Mouse (Mus musculus): Measurements from ENCODE around the gene Slc15a5. TPM values are rescaled to one million over a fixed set of nuclear protein-coding genes. Genes with fewer than 3 reads are reported as not detected.

Slc15a5 gene
- polyA plus RNA-seq, 1 experiment, result 0.17 TPM

GRCm38 (mm10) chr6:138016898-138017297 lies 62.8 kb downstream of the Slc15a5 start:
- Histone ChIP-seq H3K27ac (ENCODE audit: insufficient read depth, low read length) (no peak overlapping the region), H3K4me1 (ENCODE audit: control insufficient read depth, insufficient read depth, low read length) (no peaks in the 10 kb centered on the region), H3K4me3 (ENCODE audit: insufficient read depth, low read length) (no peak overlapping the region)
- no peak for TF ChIP-seq CTCF (IDR thresholded peaks at IDR 0.05; ENCODE audit: extremely low read depth, insufficient read depth, low read length)
- no peak for TF ChIP-seq POLR2A (IDR thresholded peaks at IDR 0.05; ENCODE audit: extremely low read depth, insufficient read depth, low read length)

- TF ChIP-seq CTCF (IDR thresholded peaks at IDR 0.05; ENCODE audit: extremely low read depth, insufficient read depth, low read length) (no peak), POLR2A (IDR thresholded peaks at IDR 0.05; ENCODE audit: extremely low read depth, insufficient read depth, low read length) (no peak)
- Histone ChIP-seq H3K4me1 (ENCODE audit: control insufficient read depth, insufficient read depth, low read length) (no peaks in the 10 kb centered on the region), H3K4me3 (ENCODE audit: insufficient read depth, low read length) (no peak overlapping the region), H3K27ac (ENCODE audit: insufficient read depth, low read length) (no peak overlapping the region)
These were observed 64.6 kb downstream of the Slc15a5 start for GRCm38 (mm10) chr6:138014976-138015674.

- no peak for TF ChIP-seq CTCF (IDR thresholded peaks at IDR 0.05; ENCODE audit: extremely low read depth, insufficient read depth, low read length)
- no peak for TF ChIP-seq POLR2A (IDR thresholded peaks at IDR 0.05; ENCODE audit: extremely low read depth, insufficient read depth, low read length)
- H3K4me1 ChIP-seq (ENCODE audit: control insufficient read depth, insufficient read depth, low read length), result no peaks in the 10 kb centered on the region
- no peak overlapping the region for H3K4me3 ChIP-seq (ENCODE audit: insufficient read depth, low read length)
- no peak overlapping the region for H3K27ac ChIP-seq (ENCODE audit: insufficient read depth, low read length)
These were observed 67.8 kb downstream of the Slc15a5 start for GRCm38 (mm10) chr6:138011955-138012354.

GRCm38 (mm10) chr6:138007705-138008104 lies 72.0 kb downstream of the Slc15a5 start:
- Histone ChIP-seq H3K4me1 (ENCODE audit: control insufficient read depth, insufficient read depth, low read length) (no peaks in the 10 kb centered on the region), H3K4me3 (ENCODE audit: insufficient read depth, low read length) (no peak overlapping the region), H3K27ac (ENCODE audit: insufficient read depth, low read length) (no peak overlapping the region)
- TF ChIP-seq CTCF (IDR thresholded peaks at IDR 0.05; ENCODE audit: extremely low read depth, insufficient read depth, low read length) (no peak), POLR2A (IDR thresholded peaks at IDR 0.05; ENCODE audit: extremely low read depth, insufficient read depth, low read length) (no peak)

GRCm38 (mm10) chr6:138006525-138007251 lies 73.0 kb downstream of the Slc15a5 start:
- TF ChIP-seq POLR2A (IDR thresholded peaks at IDR 0.05; ENCODE audit: extremely low read depth, insufficient read depth, low read length) (no peak), CTCF (IDR thresholded peaks at IDR 0.05; ENCODE audit: extremely low read depth, insufficient read depth, low read length) (no peak)
- Histone ChIP-seq H3K4me1 (ENCODE audit: control insufficient read depth, insufficient read depth, low read length) (no peaks in the 10 kb centered on the region), H3K27ac (ENCODE audit: insufficient read depth, low read length) (no peak overlapping the region), H3K4me3 (ENCODE audit: insufficient read depth, low read length) (no peak overlapping the region)

- no peaks in the 10 kb centered on the region for H3K4me1 ChIP-seq (ENCODE audit: control insufficient read depth, insufficient read depth, low read length)
- TF ChIP-seq POLR2A (IDR thresholded peaks at IDR 0.05; ENCODE audit: extremely low read depth, insufficient read depth, low read length), result no peak
- TF ChIP-seq CTCF (IDR thresholded peaks at IDR 0.05; ENCODE audit: extremely low read depth, insufficient read depth, low read length), result peak; percentile 18; the same call in 1 of the 2 replicates
- no peak overlapping the region for H3K4me3 ChIP-seq (ENCODE audit: insufficient read depth, low read length)
- no peak overlapping the region for H3K27ac ChIP-seq (ENCODE audit: insufficient read depth, low read length)
These were observed 89.9 kb downstream of the Slc15a5 start for GRCm38 (mm10) chr6:137989853-137990252.

- H3K27ac ChIP-seq (ENCODE audit: insufficient read depth, low read length), result no peak overlapping the region
- TF ChIP-seq POLR2A (IDR thresholded peaks at IDR 0.05; ENCODE audit: extremely low read depth, insufficient read depth, low read length) (no peak), CTCF (IDR thresholded peaks at IDR 0.05; ENCODE audit: extremely low read depth, insufficient read depth, low read length) (no peak)
- peaks cover 1% of the 10 kb centered on the region; the same call in 1 of the 2 replicates for H3K4me1 ChIP-seq (ENCODE audit: control insufficient read depth, insufficient read depth, low read length)
- H3K4me3 ChIP-seq (ENCODE audit: insufficient read depth, low read length), result no peak overlapping the region
These were observed 94.5 kb downstream of the Slc15a5 start for GRCm38 (mm10) chr6:137985169-137985568.

- Histone ChIP-seq H3K4me1 (ENCODE audit: control insufficient read depth, insufficient read depth, low read length) (peaks cover 1% of the 10 kb centered on the region; the same call in 1 of the 2 replicates), H3K27ac (ENCODE audit: insufficient read depth, low read length) (no peak overlapping the region), H3K4me3 (ENCODE audit: insufficient read depth, low read length) (no peak overlapping the region)
- TF ChIP-seq CTCF (IDR thresholded peaks at IDR 0.05; ENCODE audit: extremely low read depth, insufficient read depth, low read length) (no peak), POLR2A (IDR thresholded peaks at IDR 0.05; ENCODE audit: extremely low read depth, insufficient read depth, low read length) (no peak)
These were observed 97.5 kb downstream of the Slc15a5 start for GRCm38 (mm10) chr6:137982195-137982737.

- peak; percentile 39 for TF ChIP-seq CTCF (IDR thresholded peaks at IDR 0.05; ENCODE audit: extremely low read depth, insufficient read depth, low read length)
- no peak for TF ChIP-seq POLR2A (IDR thresholded peaks at IDR 0.05; ENCODE audit: extremely low read depth, insufficient read depth, low read length)
- no peak overlapping the region for H3K27ac ChIP-seq (ENCODE audit: insufficient read depth, low read length)
- peaks cover 1% of the 10 kb centered on the region; the same call in 1 of the 2 replicates for H3K4me1 ChIP-seq (ENCODE audit: control insufficient read depth, insufficient read depth, low read length)
- no peak overlapping the region for H3K4me3 ChIP-seq (ENCODE audit: insufficient read depth, low read length)
These were observed 98.6 kb downstream of the Slc15a5 start for GRCm38 (mm10) chr6:137980905-137981696.
